Mouse (Mus musculus): ENCODE data around the gene Necap2.
A peak's percentile ranks its signal among the peaks of the same experiment; 100 is the strongest.

Gene Necap2

DNA sequence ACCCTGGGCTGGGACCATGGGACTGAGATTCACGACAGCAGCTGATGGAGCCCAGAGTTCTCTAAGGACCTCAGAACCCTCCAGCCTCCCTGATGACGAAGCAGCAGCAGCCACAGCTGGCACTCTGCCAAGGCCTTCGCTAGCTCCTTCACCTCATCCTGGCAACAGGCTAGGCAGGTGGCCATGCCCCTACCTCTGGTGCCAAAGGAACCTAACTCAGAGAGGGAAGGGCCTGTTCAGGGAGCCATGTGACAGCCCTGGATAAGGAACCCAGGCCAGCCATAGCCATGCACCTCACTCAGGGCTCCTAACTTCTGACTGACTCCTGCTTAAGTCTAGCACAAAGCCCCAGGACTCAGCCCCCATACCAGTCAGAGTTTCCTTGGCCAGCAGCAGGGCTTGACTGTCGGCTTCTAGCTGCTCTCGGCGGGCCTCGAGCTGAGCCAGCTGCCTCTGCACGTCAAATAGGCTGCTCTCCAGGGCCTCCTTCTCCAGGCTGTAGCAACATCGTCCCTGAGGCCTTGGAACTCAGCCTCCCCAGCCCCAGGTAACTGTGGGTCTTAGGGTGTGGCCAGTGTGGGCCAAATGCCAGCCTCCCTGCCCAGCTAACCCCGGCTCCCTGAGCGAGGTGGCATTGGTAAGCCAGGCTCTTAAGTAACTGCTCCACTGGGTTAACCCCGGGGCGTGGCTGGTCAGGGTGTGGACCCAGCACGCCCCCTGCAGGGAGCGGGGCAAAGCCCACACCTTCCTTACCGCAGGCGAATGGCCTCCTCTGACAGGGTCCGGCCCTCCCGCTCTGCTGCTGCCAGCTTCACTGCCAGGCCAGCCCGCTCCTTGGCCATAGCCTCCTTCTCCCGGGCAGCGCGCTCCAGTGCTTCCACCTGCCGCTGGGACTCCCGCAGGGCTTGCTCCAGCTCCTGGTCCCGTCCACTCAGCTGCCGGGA, 44.3 kb downstream of the Necap2 start:
- DNase-seq (ENCODE audit: low spot score), result no peak

GRCm38 (mm10) chr4:141031733-141032132, 46.4 kb downstream of the Necap2 start:
- peak; percentile 60 for DNase-seq (ENCODE audit: low spot score)

DNA sequence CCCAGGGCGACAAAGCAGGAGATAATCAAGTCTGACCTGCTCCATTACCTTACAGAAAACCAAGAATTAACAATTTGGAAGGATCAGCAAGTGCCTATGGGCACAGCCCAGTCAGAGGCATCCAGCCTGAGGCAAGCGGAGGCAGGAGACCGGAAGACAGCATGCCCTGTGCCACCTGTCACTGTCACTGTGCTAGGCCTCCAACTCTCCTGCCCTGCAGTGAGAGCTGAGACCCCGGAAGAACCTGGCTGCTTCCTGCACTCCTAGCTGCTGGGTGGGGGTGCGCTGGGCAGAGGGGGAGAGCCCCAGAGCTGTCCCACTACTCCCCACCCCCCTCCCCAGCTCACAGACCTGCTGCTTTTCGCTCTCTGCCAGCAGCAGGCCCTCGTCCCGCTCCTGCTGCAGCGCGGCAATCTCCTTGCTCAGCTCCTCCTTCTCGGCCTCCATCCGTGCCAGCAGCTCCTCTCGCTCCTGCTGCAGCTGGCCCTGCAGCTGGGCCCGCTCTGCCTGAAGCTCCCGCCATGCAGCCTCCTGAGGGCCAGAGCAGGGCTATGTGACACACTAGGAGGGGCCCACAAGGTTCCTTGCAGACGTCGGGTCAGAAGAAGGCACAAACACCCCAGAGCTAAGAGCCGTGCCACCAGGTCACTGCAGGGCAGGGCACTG, 47.5 kb downstream of the Necap2 start:
- DNase-seq (ENCODE audit: low spot score), result no peak

DNA sequence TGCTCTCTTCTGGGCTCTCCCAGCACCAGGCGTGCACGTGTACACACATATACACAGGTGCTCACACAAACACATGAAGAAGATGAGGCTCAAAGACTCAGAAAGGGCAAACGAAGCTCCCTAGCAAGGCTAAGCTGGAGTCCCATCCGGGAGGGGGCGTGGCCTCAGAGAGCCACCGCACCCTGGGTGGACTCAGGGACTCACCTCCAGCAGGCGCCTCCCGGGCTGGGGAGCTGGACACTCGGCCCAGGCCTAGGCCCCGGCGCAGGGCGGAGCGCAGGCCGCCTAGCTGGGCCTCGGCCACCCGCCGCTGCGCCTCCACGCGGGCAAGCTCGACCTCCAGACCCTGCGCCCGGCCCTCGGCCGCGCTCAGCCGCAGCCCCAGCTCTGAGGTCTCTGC, 53.2 kb downstream of the Necap2 start:
- DNase-seq (ENCODE audit: low spot score), result no peak

DNA sequence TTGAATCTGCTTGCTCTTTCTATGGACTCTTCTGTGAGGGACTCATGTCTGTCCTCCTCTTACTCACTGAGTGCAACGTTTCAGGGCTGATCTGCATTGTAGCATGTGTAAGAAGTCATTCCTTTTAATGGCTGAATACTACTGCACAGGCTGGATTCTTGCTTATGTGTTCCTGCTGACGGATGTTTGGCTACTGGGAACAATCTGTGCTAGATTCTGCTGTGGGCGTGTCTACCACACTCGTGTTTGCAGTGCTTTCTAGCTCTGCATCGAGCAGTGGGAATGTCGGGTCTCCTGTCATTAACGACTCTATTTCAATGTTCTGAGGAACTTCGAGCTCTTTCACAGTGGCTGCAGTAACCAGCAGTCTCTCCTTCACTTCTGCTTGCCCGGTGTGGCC, 54.1 kb downstream of the Necap2 start:
- no peak for DNase-seq (ENCODE audit: low spot score)

DNA sequence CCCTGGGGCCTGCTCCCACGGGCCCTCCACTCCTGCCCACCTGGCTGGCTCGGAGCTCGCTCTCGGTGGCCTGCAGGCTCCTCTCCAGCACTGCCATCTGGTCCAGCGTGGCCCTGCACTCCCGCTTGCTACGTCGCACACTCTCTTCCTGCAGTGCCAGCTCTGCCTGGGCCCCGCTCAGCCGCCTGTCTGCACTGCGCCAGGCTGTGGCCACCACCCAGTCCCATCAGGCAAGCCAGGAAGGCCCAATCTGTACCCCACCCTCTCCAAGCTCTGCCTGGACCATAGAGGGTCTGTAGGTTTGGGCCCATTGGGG, 56.6 kb downstream of the Necap2 start:
- DNase-seq (ENCODE audit: low spot score), result no peak

DNA sequence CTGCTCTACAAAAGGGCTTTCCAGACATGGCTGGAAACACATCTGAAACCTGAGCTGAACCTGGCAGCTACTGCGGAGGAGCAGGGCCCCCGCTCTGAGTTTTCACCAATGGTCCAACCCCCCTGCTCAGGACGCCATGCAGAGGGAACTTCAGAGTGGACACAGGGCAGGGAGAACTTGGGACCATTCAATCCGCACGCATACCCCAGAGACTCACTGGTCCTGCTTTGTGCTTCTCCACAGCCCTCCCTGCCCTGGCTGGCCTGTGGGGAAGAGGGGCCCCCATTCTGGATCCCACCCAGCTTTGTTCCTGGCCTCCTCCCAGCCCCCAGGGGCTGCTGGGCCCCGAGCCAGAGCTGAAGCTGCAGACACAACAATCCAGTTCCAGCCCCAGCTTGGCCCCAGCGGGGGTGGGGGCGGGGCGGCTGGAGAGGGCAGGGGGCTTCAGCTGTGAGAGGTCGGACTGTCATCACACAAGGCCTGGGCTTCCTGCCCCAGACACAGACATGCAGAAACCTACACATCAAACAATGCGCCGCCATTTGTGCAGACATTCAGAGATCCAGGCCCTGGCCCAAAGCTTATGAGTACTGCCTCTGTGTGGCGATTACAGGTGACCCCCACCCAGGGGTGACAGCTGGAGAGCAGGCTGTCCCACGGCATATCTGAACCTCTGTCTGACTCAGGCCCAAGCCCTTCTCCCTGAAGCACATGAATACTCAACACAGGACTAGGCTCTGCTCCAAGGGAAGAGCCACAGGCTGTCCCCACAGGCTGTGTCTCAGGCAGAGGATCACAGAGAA, 57.1 kb downstream of the Necap2 start:
- DNase-seq (ENCODE audit: low spot score), result no peak

DNA sequence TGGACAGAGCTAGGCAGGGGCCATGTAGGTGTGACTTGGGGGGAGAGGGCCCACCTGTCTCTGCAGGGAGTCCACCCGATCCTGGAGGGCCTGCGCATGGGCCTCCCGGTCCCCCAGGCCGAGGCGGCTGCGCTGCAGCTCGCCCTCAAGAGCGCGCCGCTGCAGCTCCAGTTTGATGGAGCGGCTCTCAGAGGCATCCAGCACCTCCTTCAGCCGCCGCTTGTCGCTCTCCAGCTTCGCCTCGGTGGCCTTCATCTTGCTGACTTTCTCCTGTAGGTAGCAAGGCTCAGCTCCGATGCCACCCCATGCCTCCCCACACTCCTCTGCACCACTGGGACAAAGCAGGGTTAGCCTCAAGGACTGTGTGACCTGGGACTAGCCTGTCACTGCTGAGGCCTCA, 57.9 kb downstream of the Necap2 start:
- no peak for DNase-seq (ENCODE audit: low spot score)

DNA sequence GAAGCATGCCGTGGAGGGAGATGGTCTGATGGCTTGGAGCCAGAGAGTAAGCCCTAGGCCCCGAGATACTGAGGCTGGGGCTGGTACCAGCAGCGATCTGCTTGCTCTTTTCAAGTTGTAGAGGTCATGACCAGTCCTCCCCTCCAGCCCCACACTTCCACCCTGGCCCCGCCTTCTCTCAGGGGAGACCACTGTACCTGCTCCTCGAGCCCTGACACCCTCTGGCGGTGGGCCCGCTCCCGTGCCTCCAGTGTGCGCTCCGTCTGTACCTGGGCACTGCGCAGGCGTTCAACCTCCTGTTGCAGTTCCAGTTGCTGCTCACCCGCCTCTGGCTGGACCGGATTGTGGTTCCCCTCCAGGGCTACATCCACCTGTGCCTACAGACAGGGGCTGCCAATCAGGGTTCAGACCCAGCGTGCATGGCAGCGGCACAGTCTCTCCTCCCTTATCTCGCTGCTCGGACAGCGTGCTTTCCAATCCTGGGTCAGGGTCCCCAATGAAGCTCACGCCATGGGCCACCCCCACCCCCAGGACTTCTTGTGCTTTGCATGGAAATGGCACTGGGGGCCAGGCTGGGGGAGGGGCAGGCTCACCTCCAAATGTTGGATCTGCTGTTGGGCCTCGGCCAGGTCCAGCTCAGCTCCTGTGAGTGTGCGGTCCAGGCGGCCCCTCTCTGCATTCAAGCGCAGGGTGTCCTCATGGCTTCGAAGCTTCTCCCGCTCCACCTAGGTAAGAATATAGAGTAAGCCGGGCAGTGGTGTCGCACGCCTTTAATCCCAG, 60.3 kb downstream of the Necap2 start:
- no peak for DNase-seq (ENCODE audit: low spot score)
